Mouse (Mus musculus): Measurements from ENCODE around the gene Pycr2.

Pycr2 gene

GRCm38 (mm10) chr1:180956401-180956800 lies 52.3 kb downstream of the Pycr2 start:
- in situ Hi-C loops (cut with MboI; ENCODE audit: low pct_unique_long_range_greater_than_20kb in 1 of 2, low sequenced_read_pairs in 2 of 2, unreplicated experiment in 1 of 2): no loop called here

GRCm38 (mm10) chr1:180956973-180957381 lies 52.9 kb downstream of the Pycr2 start:
- in situ Hi-C loops (cut with MboI; ENCODE audit: low pct_unique_long_range_greater_than_20kb in 1 of 2, low sequenced_read_pairs in 2 of 2, unreplicated experiment in 1 of 2): no loop called here
